Comparison of ENCODE assay signal across 8 mouse cellular contexts in the genomic region with DNA sequence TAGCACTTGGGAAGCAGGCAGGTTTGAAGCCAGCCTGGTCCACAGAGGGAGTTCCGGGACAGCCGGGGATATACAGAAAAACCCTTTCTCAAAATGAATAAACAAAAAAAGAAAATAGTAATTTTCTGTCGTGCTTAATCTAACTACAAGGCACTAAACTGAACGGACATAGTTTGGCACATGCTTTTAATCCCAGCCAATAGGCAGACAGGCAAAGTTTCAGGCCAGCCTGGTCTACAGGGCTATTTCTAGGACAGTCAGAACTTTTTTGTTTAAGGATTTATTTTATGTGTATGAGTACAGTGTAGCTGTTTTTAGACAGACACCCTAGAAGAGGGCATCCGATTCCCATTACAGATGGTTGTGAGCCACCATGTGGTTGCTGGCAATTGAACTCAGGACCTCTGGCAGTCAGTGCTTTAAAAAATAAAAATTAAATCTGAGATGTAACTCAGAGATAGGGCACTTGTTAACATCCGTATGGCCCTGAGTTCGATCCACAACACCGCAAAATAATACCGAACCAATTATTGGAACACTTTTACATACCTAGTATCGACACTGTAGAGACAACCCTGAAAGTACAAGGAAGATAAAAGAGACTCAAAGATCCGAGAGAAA. TPM values are rescaled to one million over a fixed set of nuclear protein-coding genes. Genes with fewer than 3 reads are reported as not detected.
DNase-seq lines count a peak whose midpoint lies in the region; ATAC-seq and TF ChIP-seq lines count a peak whose summit lies in the region.

No protein-coding gene starts in this region.

- DNase-seq in liver, adult 2 months (ENCODE audit: extremely low read depth, low read depth, low spot score) = no peak
- DNase-seq in liver = no peak
- peak; percentile 27 for DNase-seq in hindbrain, embryonic 11.5 days (ENCODE audit: low spot score)
- no peak for DNase-seq in midbrain, embryonic 10.5 days (ENCODE audit: low spot score)
- no peak for DNase-seq in spleen, postnatal 10 days (ENCODE audit: low spot score in 2 of 2)
- DNase-seq in kidney, postnatal 14 days = no peak

- peak overlapping the region; percentile 58 for H3K4me2 ChIP-seq in hindbrain, embryonic 11.5 days (replicated peaks; ENCODE audit: low read depth, low read length)

- H3K27me3 ChIP-seq in liver, adult 2 months (ENCODE audit: control insufficient read depth, insufficient read depth, low read length) = no peaks in the 10 kb centered on the region
- H3K27me3 ChIP-seq in hindbrain, embryonic 11.5 days (ENCODE audit: control insufficient read depth, insufficient read depth, low read length) = no peaks in the 10 kb centered on the region
- no peaks in the 10 kb centered on the region for H3K27me3 ChIP-seq in midbrain, embryonic 10.5 days (ENCODE audit: low read depth, poor library complexity, severe bottlenecking)

- no peak for TF ChIP-seq CTCF in liver, adult 2 months (IDR thresholded peaks at IDR 0.05; ENCODE audit: low read depth, low read length)
- no peak for TF ChIP-seq CTCF in cortical plate, adult 2 months (IDR thresholded peaks at IDR 0.05; ENCODE audit: extremely low read depth, insufficient read depth, low read length)

- H3K36me3 ChIP-seq in liver, adult 2 months (ENCODE audit: control insufficient read depth, insufficient read depth, low read length) = no peaks in the 10 kb centered on the region
- no peaks in the 10 kb centered on the region for H3K36me3 ChIP-seq in hindbrain, embryonic 11.5 days (ENCODE audit: control insufficient read depth, insufficient read depth, low read length)
- H3K36me3 ChIP-seq in midbrain, embryonic 10.5 days = peaks cover 14% of the 10 kb centered on the region

- peak overlapping the region; percentile 80 for H3K27ac ChIP-seq in liver, adult 2 months (replicated peaks; ENCODE audit: insufficient read depth, low read depth, low read length)
- H3K27ac ChIP-seq in cortical plate, adult 2 months (ENCODE audit: insufficient read depth, low read length) = peak overlapping the region; percentile 86; the same call in 1 of the 2 replicates
- H3K27ac ChIP-seq in hindbrain, embryonic 11.5 days (ENCODE audit: low read depth, low read length) = peak overlapping the region; percentile 100; the same call in 1 of the 2 replicates
- peak overlapping the region; percentile 100 for H3K27ac ChIP-seq in midbrain, embryonic 10.5 days (replicated peaks)

- H3K4me1 ChIP-seq in liver, adult 2 months (ENCODE audit: control insufficient read depth, insufficient read depth, low read length) = peaks cover 30% of the 10 kb centered on the region
- peaks cover 4% of the 10 kb centered on the region; the same call in 1 of the 2 replicates for H3K4me1 ChIP-seq in cortical plate, adult 2 months (ENCODE audit: control insufficient read depth, insufficient read depth, low read length)
- no peaks in the 10 kb centered on the region; the same call in 1 of the 2 replicates for H3K4me1 ChIP-seq in hindbrain, embryonic 11.5 days (replicated peaks; ENCODE audit: control insufficient read depth, insufficient read depth, low read length)
- peaks cover 36% of the 10 kb centered on the region for H3K4me1 ChIP-seq in midbrain, embryonic 10.5 days

- H3K4me3 ChIP-seq in liver, adult 2 months (ENCODE audit: insufficient read depth, low read depth, low read length) = peak overlapping the region; percentile 60
- H3K4me3 ChIP-seq in cortical plate, adult 2 months (ENCODE audit: insufficient read depth, low read length) = peak overlapping the region; percentile 65
- H3K4me3 ChIP-seq in hindbrain, embryonic 11.5 days (ENCODE audit: low read depth, low read length) = peak overlapping the region; percentile 99
- H3K4me3 ChIP-seq in midbrain, embryonic 10.5 days = peak overlapping the region; percentile 83

- WGBS in liver, adult 2 months = 2% methylated on average over 11 of the region's 11 CpGs
- 15% methylated on average over 11 of the region's 11 CpGs for WGBS in hindbrain, embryonic 11.5 days
- WGBS in midbrain, embryonic 10.5 days = 15% methylated on average over 11 of the region's 11 CpGs

- H3K79me2 ChIP-seq in liver, adult 2 months (ENCODE audit: control insufficient read depth, insufficient read depth, low read length) = peaks cover 23% of the 10 kb centered on the region; the same call in 1 of the 2 replicates

- H3K9ac ChIP-seq in liver, adult 2 months (ENCODE audit: low read depth, low read length) = peak overlapping the region; percentile 75
- peak overlapping the region; percentile 85 for H3K9ac ChIP-seq in hindbrain, embryonic 11.5 days (ENCODE audit: low read depth, low read length)

- peak; percentile 42 for ATAC-seq in hindbrain, embryonic 11.5 days (ENCODE audit: low FRiP score)
- no peak for ATAC-seq in frontal cortex, adult (ENCODE audit: low TSS enrichment)

- no peaks in the 10 kb centered on the region for H3K9me3 ChIP-seq in hindbrain, embryonic 11.5 days (ENCODE audit: control insufficient read depth, low read length)
- H3K9me3 ChIP-seq in midbrain, embryonic 10.5 days (replicated peaks) = no peaks in the 10 kb centered on the region

- no peak for TF ChIP-seq POLR2A in liver, adult 2 months (IDR thresholded peaks at IDR 0.05; ENCODE audit: extremely low read depth, insufficient read depth, low read length)
- no peak for TF ChIP-seq POLR2A in cortical plate, adult 2 months (IDR thresholded peaks at IDR 0.05; ENCODE audit: extremely low read depth, insufficient read depth, low read length)

RNA-seq across cellular contexts. Expression of a gene that starts 0.6 kb away (rescaled TPM):
- total RNA-seq in liver, adult 2 months (2014; rRNA removed) = 14.8 and 15.9 TPM in 2 replicates
- polyA plus RNA-seq in liver, adult 2 months (2012; rRNA removed) = 17.2 and 19.0 TPM in 2 replicates
- 67.9 and 71.5 TPM in 2 replicates for polyA plus RNA-seq in cortical plate, adult 2 months (2012; rRNA removed)
- polyA plus RNA-seq in hindbrain, embryonic 11.5 days (2014; fragmentation: Nextera tagmentation; extraction: Ambion mirVana) = 128 and 132 TPM in 2 replicates
- 147 and 157 TPM in 2 replicates for polyA plus RNA-seq in midbrain, embryonic 10.5 days (2016; fragmentation: Nextera tagmentation; extraction: Ambion mirVana)

RNA-seq across cellular contexts. Expression of a gene that starts 29.5 kb away (rescaled TPM):
- 34.8 and 40.5 TPM in 2 replicates for total RNA-seq in liver, adult 2 months (2014; rRNA removed)
- polyA plus RNA-seq in liver, adult 2 months (2012; rRNA removed) = 35.7 and 39.4 TPM in 2 replicates
- polyA plus RNA-seq in cortical plate, adult 2 months (2012; rRNA removed) = 45.2 and 51.4 TPM in 2 replicates
- polyA plus RNA-seq in hindbrain, embryonic 11.5 days (2014; fragmentation: Nextera tagmentation; extraction: Ambion mirVana) = 44.2 and 45.6 TPM in 2 replicates
- 51.7 and 58.0 TPM in 2 replicates for polyA plus RNA-seq in midbrain, embryonic 10.5 days (2016; fragmentation: Nextera tagmentation; extraction: Ambion mirVana)

RNA-seq across cellular contexts. Expression of a gene that starts 34.7 kb away (rescaled TPM):
- total RNA-seq in liver, adult 2 months (2014; rRNA removed) = 0.09 and 0.40 TPM in 2 replicates
- polyA plus RNA-seq in liver, adult 2 months (2012; rRNA removed) = 0.27 and 0.40 TPM in 2 replicates
- 46.0 and 46.1 TPM in 2 replicates for polyA plus RNA-seq in cortical plate, adult 2 months (2012; rRNA removed)
- 11.4 and 13.2 TPM in 2 replicates for polyA plus RNA-seq in hindbrain, embryonic 11.5 days (2014; fragmentation: Nextera tagmentation; extraction: Ambion mirVana)
- polyA plus RNA-seq in midbrain, embryonic 10.5 days (2016; fragmentation: Nextera tagmentation; extraction: Ambion mirVana) = 12.4 and 16.8 TPM in 2 replicates

RNA-seq across cellular contexts. Expression of a gene that starts 48.8 kb away (rescaled TPM):
- total RNA-seq in liver, adult 2 months (2014; rRNA removed) = 1.7 and 2.4 TPM in 2 replicates
- 5.7 and 9.0 TPM in 2 replicates for polyA plus RNA-seq in liver, adult 2 months (2012; rRNA removed)
- 6.2 and 9.0 TPM in 2 replicates for polyA plus RNA-seq in cortical plate, adult 2 months (2012; rRNA removed)
- polyA plus RNA-seq in hindbrain, embryonic 11.5 days (2014; fragmentation: Nextera tagmentation; extraction: Ambion mirVana) = 0.60 and 0.67 TPM in 2 replicates
- polyA plus RNA-seq in midbrain, embryonic 10.5 days (2016; fragmentation: Nextera tagmentation; extraction: Ambion mirVana) = 0.39 and 0.49 TPM in 2 replicates
